Comparison of ENCODE assay signal across 23 mouse cellular contexts in genomic region chr1:183363577-183363867, GRCm38 (mm10). TPM values are rescaled to one million over a fixed set of nuclear protein-coding genes. Genes with fewer than 3 reads are reported as not detected.
"Had no signal": no experiment of that assay in that cellular context is flagged by ENCODE, and none has a peak within 500 bp of the region (broad histone marks: within the 10 kb centered on the region; RNA-seq: fewer than 3 reads in every experiment).

No protein-coding gene starts in this region.

- H3K4me3 ChIP-seq: kidney, embryonic 15.5 days; limb, embryonic 12.5 days; limb, embryonic 15.5 days; midbrain, embryonic 12.5 days; midbrain, embryonic 15.5 days; neural tube, embryonic 12.5 days; neural tube, embryonic 15.5 days had no signal

- H3K27me3 ChIP-seq: kidney, embryonic 15.5 days; limb, embryonic 12.5 days; limb, embryonic 15.5 days; midbrain, embryonic 12.5 days; midbrain, embryonic 15.5 days; neural tube, embryonic 12.5 days; neural tube, embryonic 15.5 days had no signal

- H3K9me3 ChIP-seq: kidney, embryonic 15.5 days; limb, embryonic 12.5 days; limb, embryonic 15.5 days; midbrain, embryonic 12.5 days; midbrain, embryonic 15.5 days; neural tube, embryonic 12.5 days; neural tube, embryonic 15.5 days had no signal

- ATAC-seq: liver, postnatal 0 days; midbrain, embryonic 15.5 days had no signal

- H3K27ac ChIP-seq: kidney, embryonic 15.5 days; limb, embryonic 12.5 days; limb, embryonic 15.5 days; liver, embryonic 14.5 days; midbrain, embryonic 12.5 days; midbrain, embryonic 15.5 days; neural tube, embryonic 12.5 days; neural tube, embryonic 15.5 days had no signal

- H3K4me2 ChIP-seq: kidney, embryonic 15.5 days; limb, embryonic 12.5 days; limb, embryonic 15.5 days; liver, embryonic 11.5 days; midbrain, embryonic 12.5 days; midbrain, embryonic 15.5 days; neural tube, embryonic 12.5 days; neural tube, embryonic 15.5 days had no signal

- DNase-seq: kidney, adult 11 months; kidney, adult 8-10 months; kidney, postnatal 14 days; kidney, postnatal 4 days; left cerebral cortex, postnatal 4 days; liver, postnatal 0 days; right cerebral cortex, adult 18-20 months; right cerebral cortex, postnatal 14 days; right cerebral cortex, postnatal 4 days; spleen, adult 18-20 months; thymus, adult 18-20 months; thymus, postnatal 36 days had no signal

- H3K9ac ChIP-seq: kidney, embryonic 15.5 days; limb, embryonic 12.5 days; limb, embryonic 15.5 days; liver, embryonic 14.5 days; liver, postnatal 0 days; midbrain, embryonic 12.5 days; midbrain, embryonic 15.5 days; neural tube, embryonic 12.5 days; neural tube, embryonic 15.5 days had no signal

RNA-seq across cellular contexts. Expression of gene Hhipl2, which starts 54.5 kb away (rescaled TPM):
- total RNA-seq: megakaryocyte progenitor cell, adult 5-6 weeks; megakaryocyte-erythroid progenitor cell, adult 5-6 weeks had no signal
- polyA plus RNA-seq: liver, postnatal 0 days had no signal
